Mouse (Mus musculus) midbrain, embryonic 15.5 days (tissue): ENCODE measurements at regions not wholly inside any gene's neighbourhood (a gene's known extent, or its start where the extent isn't known, plus 50 kb on each side); places are given as distances from the start of the nearest gene placed in this dataset.

ENCODE experiments used
- ATAC-seq: fragments of 200-750 bp; cut with Nextera tagmentation; replicated peaks from 2 replicates; pipeline ENCODE4 v1.8.0; 2017; ENCODE audit warnings: moderate TSS enrichment
- H3K27ac ChIP-seq: fragments of 300-500 bp; sonication (generic); 2 replicates; pipeline ENCODE4 v1.5.1; 2015; ENCODE audit warnings: mild to moderate bottlenecking, inconsistent platforms
- H3K27me3 ChIP-seq: fragments of 300-500 bp; sonication (generic); replicated peaks from 2 replicates; pipeline ENCODE4 v1.6.1; 2015; ENCODE audit warnings: inconsistent platforms
- H3K36me3 ChIP-seq: fragments of 300-500 bp; sonication (generic); replicated peaks from 2 replicates; pipeline ENCODE4 v1.6.1; 2015; ENCODE audit warnings: inconsistent platforms
- H3K4me1 ChIP-seq: fragments of 300-500 bp; sonication (generic); 2 replicates; pipeline ENCODE4 v1.6.1; 2015; ENCODE audit warnings: inconsistent platforms
- H3K4me2 ChIP-seq: fragments of 300-500 bp; sonication (generic); 2 replicates; pipeline ENCODE4 v1.6.1; 2015; ENCODE audit warnings: inconsistent platforms, mild to moderate bottlenecking, moderate library complexity
- H3K4me3 ChIP-seq: fragments of 300-500 bp; sonication (generic); 2 replicates; pipeline ENCODE4 v1.5.1; 2015; ENCODE audit warnings: mild to moderate bottlenecking, inconsistent platforms
- H3K9ac ChIP-seq: fragments of 300-500 bp; sonication (generic); 2 replicates; pipeline ENCODE4 v1.6.1; 2015; ENCODE audit warnings: mild to moderate bottlenecking, inconsistent platforms
- H3K9me3 ChIP-seq: fragments of 300-500 bp; sonication (generic); 2 replicates; pipeline ENCODE4 v1.6.1; 2016; ENCODE audit warnings: inconsistent platforms
- WGBS: fragments of 180-500 bp; shearing (Covaris S2); methylation state at CpG from one replicate; pipeline ENCODE4 v1.1.7; 2015; ENCODE audit warnings: mixed read lengths; 5-methylcytosine and 5-hydroxymethylcytosine counted together

- no peak for ATAC-seq
- Histone ChIP-seq H3K4me1 (no peaks in the 10 kb centered on the region), H3K4me2 (no peak overlapping the region), H3K27ac (no peak overlapping the region), H3K9me3 (no peaks in the 10 kb centered on the region), H3K36me3 (no peaks in the 10 kb centered on the region), H3K27me3 (no peaks in the 10 kb centered on the region), H3K4me3 (no peak overlapping the region), H3K9ac (no peak overlapping the region)
- 73% methylated on average over 3 of the region's 3 CpGs for WGBS
Measured at GRCm38 (mm10) chr10:96365101-96365500, 228.7 kb downstream of the Gm5426 start.

GRCm38 (mm10) chr10:96366871-96367270 lies 230.5 kb downstream of the Gm5426 start:
- no peak overlapping the region for H3K4me3 ChIP-seq
- H3K4me1 ChIP-seq: peaks cover 11% of the 10 kb centered on the region
- no peak overlapping the region for H3K27ac ChIP-seq
- 91% methylated on average over 2 of the region's 2 CpGs for WGBS
- H3K9ac ChIP-seq: no peak overlapping the region
- no peaks in the 10 kb centered on the region for H3K36me3 ChIP-seq
- ATAC-seq: no peak
- no peak overlapping the region for H3K4me2 ChIP-seq
- no peaks in the 10 kb centered on the region for H3K9me3 ChIP-seq
- no peaks in the 10 kb centered on the region for H3K27me3 ChIP-seq

GRCm38 (mm10) chr10:96370547-96371320 lies 234.3 kb downstream of the Gm5426 start:
- H3K27ac ChIP-seq: peak overlapping the region; percentile 21; the same call in 1 of the 2 replicates
- H3K9me3 ChIP-seq: no peaks in the 10 kb centered on the region
- peak overlapping the region; percentile 27 for H3K4me3 ChIP-seq
- WGBS: 42% methylated on average over 21 of the region's 21 CpGs
- peak overlapping the region; percentile 51 for H3K4me2 ChIP-seq
- H3K36me3 ChIP-seq: no peaks in the 10 kb centered on the region
- H3K27me3 ChIP-seq: no peaks in the 10 kb centered on the region
- peaks cover 11% of the 10 kb centered on the region for H3K4me1 ChIP-seq
- H3K9ac ChIP-seq: peak overlapping the region; percentile 27; the same call in 1 of the 2 replicates
- peak; percentile 73 for ATAC-seq

GRCm38 (mm10) chr10:96371321-96371653 lies 234.9 kb downstream of the Gm5426 start:
- no peaks in the 10 kb centered on the region for H3K36me3 ChIP-seq
- H3K4me1 ChIP-seq: peaks cover 11% of the 10 kb centered on the region
- H3K4me3 ChIP-seq: peak overlapping the region; percentile 27
- peak overlapping the region; percentile 27; the same call in 1 of the 2 replicates for H3K9ac ChIP-seq
- 39% methylated on average over 14 of the region's 14 CpGs for WGBS
- ATAC-seq: no peak
- H3K9me3 ChIP-seq: no peaks in the 10 kb centered on the region
- H3K27ac ChIP-seq: peak overlapping the region; percentile 21; the same call in 1 of the 2 replicates
- peak overlapping the region; percentile 51 for H3K4me2 ChIP-seq
- H3K27me3 ChIP-seq: no peaks in the 10 kb centered on the region

GRCm38 (mm10) chr10:96372616-96373346 lies 236.4 kb downstream of the Gm5426 start:
- Histone ChIP-seq H3K9ac (no peak overlapping the region), H3K4me1 (peaks cover 11% of the 10 kb centered on the region), H3K4me2 (no peak overlapping the region), H3K9me3 (no peaks in the 10 kb centered on the region), H3K36me3 (no peaks in the 10 kb centered on the region), H3K27me3 (no peaks in the 10 kb centered on the region), H3K27ac (no peak overlapping the region), H3K4me3 (no peak overlapping the region)
- no peak for ATAC-seq
- 66% methylated on average over 11 of the region's 11 CpGs for WGBS

GRCm38 (mm10) chr10:96373481-96373880 lies 237.1 kb downstream of the Gm5426 start:
- ATAC-seq: no peak

GRCm38 (mm10) chr10:96374293-96375069 lies 238.1 kb downstream of the Gm5426 start:
- peaks cover 11% of the 10 kb centered on the region for H3K4me1 ChIP-seq
- no peak overlapping the region for H3K9ac ChIP-seq
- 85% methylated on average over 12 of the region's 12 CpGs for WGBS
- no peak overlapping the region for H3K4me2 ChIP-seq
- no peak overlapping the region for H3K4me3 ChIP-seq
- no peak for ATAC-seq
- no peaks in the 10 kb centered on the region for H3K9me3 ChIP-seq
- no peak overlapping the region for H3K27ac ChIP-seq
- H3K36me3 ChIP-seq: no peaks in the 10 kb centered on the region
- no peaks in the 10 kb centered on the region for H3K27me3 ChIP-seq

More at GRCm38 (mm10) chr10:96373481-96373880, 237.1 kb downstream of the Gm5426 start:
- Histone ChIP-seq H3K4me1 (peaks cover 11% of the 10 kb centered on the region), H3K27ac (no peak overlapping the region), H3K27me3 (no peaks in the 10 kb centered on the region), H3K36me3 (no peaks in the 10 kb centered on the region), H3K4me3 (no peak overlapping the region), H3K4me2 (no peak overlapping the region), H3K9ac (no peak overlapping the region), H3K9me3 (no peaks in the 10 kb centered on the region)
- 67% methylated on average over 7 of the region's 7 CpGs for WGBS

- Histone ChIP-seq H3K27ac (no peak overlapping the region), H3K4me1 (peaks cover 11% of the 10 kb centered on the region), H3K4me3 (no peak overlapping the region), H3K9ac (no peak overlapping the region), H3K4me2 (no peak overlapping the region), H3K36me3 (no peaks in the 10 kb centered on the region), H3K9me3 (no peaks in the 10 kb centered on the region), H3K27me3 (no peaks in the 10 kb centered on the region)
- no peak for ATAC-seq
- 79% methylated on average over 3 of the region's 3 CpGs for WGBS
Measured at GRCm38 (mm10) chr10:96375070-96375447, 238.7 kb downstream of the Gm5426 start.

- Histone ChIP-seq H3K4me1 (no peaks in the 10 kb centered on the region), H3K36me3 (no peaks in the 10 kb centered on the region), H3K27ac (no peak overlapping the region), H3K9me3 (no peaks in the 10 kb centered on the region), H3K4me3 (no peak overlapping the region), H3K9ac (no peak overlapping the region), H3K27me3 (no peaks in the 10 kb centered on the region), H3K4me2 (no peak overlapping the region)
- WGBS: 90% methylated on average over 4 of the region's 4 CpGs
- ATAC-seq: no peak
Measured at GRCm38 (mm10) chr10:96377549-96377948, 239.3 kb upstream of the Btg1 start.

GRCm38 (mm10) chr10:96379016-96379771 lies 237.6 kb upstream of the Btg1 start:
- Histone ChIP-seq H3K27ac (no peak overlapping the region), H3K4me2 (no peak overlapping the region), H3K4me3 (no peak overlapping the region), H3K9ac (no peak overlapping the region), H3K4me1 (no peaks in the 10 kb centered on the region), H3K27me3 (no peaks in the 10 kb centered on the region), H3K9me3 (no peaks in the 10 kb centered on the region), H3K36me3 (no peaks in the 10 kb centered on the region)
- 85% methylated on average over 9 of the region's 9 CpGs for WGBS
- ATAC-seq: no peak

- Histone ChIP-seq H3K9me3 (no peaks in the 10 kb centered on the region), H3K9ac (no peak overlapping the region), H3K4me2 (no peak overlapping the region), H3K27ac (no peak overlapping the region), H3K4me1 (no peaks in the 10 kb centered on the region), H3K4me3 (no peak overlapping the region), H3K36me3 (no peaks in the 10 kb centered on the region), H3K27me3 (no peaks in the 10 kb centered on the region)
- 94% methylated on average over 6 of the region's 6 CpGs for WGBS
- ATAC-seq: no peak
Measured at GRCm38 (mm10) chr10:96381664-96382063, 235.1 kb upstream of the Btg1 start.

- 60% methylated on average over 3 of the region's 3 CpGs for WGBS
- Histone ChIP-seq H3K4me2 (no peak overlapping the region), H3K4me1 (no peaks in the 10 kb centered on the region), H3K27ac (no peak overlapping the region), H3K27me3 (no peaks in the 10 kb centered on the region), H3K9ac (no peak overlapping the region), H3K4me3 (no peak overlapping the region), H3K9me3 (no peaks in the 10 kb centered on the region), H3K36me3 (no peaks in the 10 kb centered on the region)
- ATAC-seq: no peak
Measured at GRCm38 (mm10) chr10:96391748-96392147, 225.1 kb upstream of the Btg1 start.
